Mouse (Mus musculus) layer of hippocampus, adult 8-10 months (tissue): ENCODE measurements at regions not wholly inside any gene's neighbourhood (a gene's known extent, or its start where the extent isn't known, plus 50 kb on each side); places are given as distances from the start of the nearest gene placed in this dataset.

Experiments
- DNase-seq, 2 experiments: peaks; one replicate each; pipeline ENCODE4 v3.0.0; 2022; ENCODE audit warnings: low spot score in 2 of 2

GRCm38 (mm10) chr13:15929890-15930289 is 81.8 kb upstream of the Inhba start:
- no peak for DNase-seq

GRCm38 (mm10) chr13:15931553-15932162 is 80.0 kb upstream of the Inhba start:
- DNase-seq = no peak

DNA sequence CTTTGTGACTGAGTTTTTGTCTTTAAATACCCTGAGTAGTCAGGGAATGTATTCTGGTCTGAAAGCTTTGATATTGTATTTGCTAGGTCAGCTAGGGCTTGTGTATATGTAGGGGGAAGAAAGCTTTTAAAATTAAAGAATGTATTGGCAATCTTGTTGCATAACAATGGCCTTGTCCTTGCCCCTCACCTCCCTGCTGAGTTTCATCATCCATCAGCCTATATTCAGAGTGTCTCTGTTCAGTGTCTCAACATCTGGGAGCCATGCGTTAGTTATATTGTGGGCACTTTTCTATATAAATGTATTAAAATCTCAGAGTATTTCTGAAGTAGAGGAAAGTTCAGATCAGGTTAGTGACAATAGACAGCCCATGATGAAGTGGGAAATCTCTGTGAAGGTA is 76.0 kb upstream of the Inhba start:
- no peak for DNase-seq

DNA sequence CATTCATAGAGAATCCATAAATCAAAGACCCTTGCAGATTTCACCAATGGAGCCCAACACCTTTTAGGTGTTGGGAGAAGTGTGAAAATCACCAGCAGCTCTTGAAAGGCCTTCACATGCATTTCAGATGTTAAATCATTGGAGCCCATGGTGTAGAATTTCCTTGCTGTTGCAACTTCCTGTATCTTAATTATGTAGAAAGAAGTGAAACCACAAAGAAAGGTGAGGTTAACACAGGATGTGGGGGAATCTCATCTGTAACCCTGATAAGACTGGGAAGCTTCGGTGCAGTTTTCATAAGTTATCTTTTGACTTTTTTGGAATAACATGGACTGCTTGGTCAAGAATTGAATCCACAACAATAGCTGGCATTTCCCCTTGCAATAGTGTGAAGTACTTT is 75.5 kb upstream of the Inhba start:
- no peak for DNase-seq

DNA sequence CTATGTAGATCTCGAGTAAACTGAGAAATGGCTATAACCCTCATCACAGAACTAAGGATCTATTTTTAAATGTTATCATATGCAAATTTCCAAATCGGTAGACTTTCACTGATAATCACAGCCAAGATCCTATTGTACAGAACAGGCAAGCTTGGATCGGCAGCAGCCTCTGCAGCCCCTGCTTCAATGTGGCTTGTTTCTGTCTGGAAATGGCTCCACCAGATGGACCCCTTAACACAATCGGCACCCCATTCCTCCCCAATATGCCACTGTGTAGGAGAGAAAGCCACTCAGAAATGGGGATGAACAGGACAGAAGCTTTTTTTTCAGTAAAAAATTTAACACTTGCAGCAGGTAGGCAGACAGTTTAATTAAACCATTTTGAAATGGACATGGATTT is 61.5 kb upstream of the Inhba start:
- peak; percentile 32 to 34 for DNase-seq

- DNase-seq = no peak
These were observed 60.6 kb upstream of the Inhba start for GRCm38 (mm10) chr13:15950885-15951610.
